Mouse (Mus musculus) kidney, postnatal 14 days (tissue): ENCODE data around the gene Pla2g12b.
"Not testable (repeated sequence)": the region's sequence is repeated elsewhere in the genome, so short reads cannot be mapped to it uniquely, and the experiment has no call there.

Source experiments
- DNase-seq: peaks from one replicate; pipeline ENCODE4 v3.0.0; 2022; ENCODE audit warnings: mixed read lengths

Gene Pla2g12b

GRCm38 (mm10) chr10:59402899-59403792 is at the start of gene Pla2g12b:
Pla2g12b (plus strand) TSS chr10:59403660.
- DNase-seq = no peak

GRCm38 (mm10) chr10:59354120-59354519 is 49.3 kb upstream of the Pla2g12b start:
- no peak for DNase-seq

- no peak for DNase-seq
Measured at GRCm38 (mm10) chr10:59355020-59355419, 48.4 kb upstream of the Pla2g12b start.

GRCm38 (mm10) chr10:59358744-59359143 is 44.7 kb upstream of the Pla2g12b start:
- no peak for DNase-seq

DNA sequence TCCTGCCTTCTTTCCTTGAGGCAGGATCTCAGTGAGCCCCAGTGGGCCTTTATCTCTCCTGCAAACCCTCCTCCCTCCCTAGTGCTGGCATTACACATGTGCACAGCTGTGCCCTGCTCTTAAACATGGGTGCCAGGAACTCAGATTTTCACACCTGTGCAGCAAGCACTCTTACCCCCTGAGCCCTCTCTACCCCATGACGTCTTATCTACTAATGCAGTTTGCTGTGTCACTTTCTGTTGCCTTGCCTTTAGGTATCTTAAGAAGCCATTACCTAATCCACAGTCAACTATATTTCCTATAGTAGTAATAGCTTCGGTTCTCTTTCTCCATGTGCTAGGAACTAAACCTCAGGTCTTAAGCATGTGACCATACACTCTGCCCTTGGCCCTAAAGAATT is 40.3 kb upstream of the Pla2g12b start:
- no peak for DNase-seq

GRCm38 (mm10) chr10:59364551-59364950 is 38.9 kb upstream of the Pla2g12b start:
- DNase-seq = no peak

GRCm38 (mm10) chr10:59365804-59366589 is 37.5 kb upstream of the Pla2g12b start:
- no peak for DNase-seq

DNA sequence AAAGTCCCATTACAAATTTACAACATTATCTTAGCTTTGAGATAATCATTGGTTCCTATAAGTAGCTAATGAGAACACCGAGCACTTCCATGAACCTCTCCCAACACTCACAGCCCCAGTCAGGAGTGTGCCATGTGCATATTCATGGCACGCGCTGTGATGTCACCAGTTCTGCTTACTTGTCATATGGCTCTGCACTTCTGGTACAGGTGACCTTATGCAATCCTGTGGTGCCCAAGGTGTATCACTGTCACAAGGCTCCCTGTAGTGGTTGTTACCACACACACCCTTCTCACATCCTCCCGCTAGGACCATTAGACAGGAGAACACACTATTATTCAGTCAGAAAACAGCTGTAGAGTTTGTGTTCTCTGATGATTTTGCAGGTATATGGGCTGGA is 36.7 kb upstream of the Pla2g12b start:
- DNase-seq = no peak

DNA sequence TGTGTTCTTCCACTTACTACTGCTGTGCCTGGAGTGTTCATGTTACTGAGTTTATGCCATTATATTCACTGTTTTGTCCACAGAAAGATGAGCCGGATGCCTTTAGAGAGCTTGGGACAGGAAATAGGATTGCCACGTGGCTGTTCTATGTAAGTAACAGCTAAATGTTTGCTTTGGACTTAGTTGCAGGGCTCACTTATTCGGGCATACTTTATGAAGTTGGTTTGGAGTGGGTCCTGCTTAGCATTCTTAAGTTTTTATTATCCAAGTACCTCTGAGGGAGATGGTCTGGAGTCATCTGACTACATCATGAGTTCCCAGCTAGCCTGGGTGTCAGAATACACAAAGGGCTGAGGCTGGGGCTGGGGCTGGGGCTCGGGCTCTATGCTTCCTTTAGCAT is 36.3 kb upstream of the Pla2g12b start:
- no peak for DNase-seq

DNA sequence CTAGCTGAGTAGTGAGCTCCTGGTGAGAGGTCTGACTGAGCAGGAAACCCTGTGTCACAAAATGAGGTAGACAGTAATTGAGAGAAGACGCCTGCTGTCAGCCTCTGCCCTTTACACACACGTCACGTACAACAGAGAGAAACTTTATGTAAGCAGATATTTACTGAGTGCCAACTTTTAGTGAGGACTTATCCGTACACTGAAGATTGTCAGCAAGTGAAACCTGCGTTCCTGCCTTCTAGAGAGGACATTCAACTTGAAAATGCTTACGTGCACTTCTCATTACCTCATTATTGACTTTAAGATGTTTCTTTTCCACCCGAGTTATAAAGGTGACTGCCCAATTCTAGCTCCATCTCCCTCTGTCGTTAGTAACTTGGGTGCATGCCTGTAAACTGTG is 34.7 kb upstream of the Pla2g12b start:
- DNase-seq = no peak

DNA sequence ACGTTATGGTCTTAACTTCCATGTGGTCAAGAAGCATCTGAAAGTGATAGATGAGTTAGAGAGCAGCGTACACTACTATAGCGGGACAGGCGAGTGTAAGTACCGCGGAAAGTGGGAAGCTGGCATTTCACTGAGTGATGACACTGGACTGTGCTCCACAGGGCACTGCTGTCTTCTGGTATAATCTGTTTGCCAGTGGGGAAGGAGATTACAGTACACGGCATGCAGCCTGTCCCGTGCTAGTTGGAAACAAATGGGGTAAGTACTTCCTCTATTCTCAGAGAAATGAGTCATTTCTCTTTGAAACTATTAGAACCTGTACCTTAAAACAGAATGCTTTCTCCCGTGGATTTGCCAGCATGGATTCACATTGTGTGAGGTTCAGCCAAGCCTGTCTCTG is 34.0 kb upstream of the Pla2g12b start:
- DNase-seq = no peak

DNA sequence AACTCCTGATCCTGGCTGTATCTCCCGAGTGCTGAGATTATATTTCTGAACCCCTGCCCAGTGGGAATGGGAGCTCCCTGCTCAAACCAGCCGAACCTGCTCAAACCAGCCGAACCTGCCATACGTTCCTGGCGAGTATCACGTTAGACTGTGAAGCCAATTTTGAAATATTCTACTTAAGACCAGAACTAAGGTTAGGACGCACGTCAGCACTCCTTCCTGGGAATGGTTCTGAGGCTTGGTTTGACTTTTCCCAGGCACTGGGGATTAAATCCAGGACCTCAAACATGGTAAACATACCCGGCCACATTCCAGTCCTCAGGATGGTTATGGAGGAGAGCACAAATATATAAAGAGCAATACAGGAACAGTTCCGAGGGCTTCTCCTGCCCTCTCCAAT is 25.6 kb upstream of the Pla2g12b start:
- no peak for DNase-seq

GRCm38 (mm10) chr10:59378728-59379127 is 24.7 kb upstream of the Pla2g12b start:
- no peak for DNase-seq

- no peak for DNase-seq
Measured at GRCm38 (mm10) chr10:59379927-59380326, 23.5 kb upstream of the Pla2g12b start.

- no peak for DNase-seq
Measured at GRCm38 (mm10) chr10:59380411-59380821, 23.0 kb upstream of the Pla2g12b start.

GRCm38 (mm10) chr10:59381563-59381962 is 21.9 kb upstream of the Pla2g12b start:
- DNase-seq = not testable (repeated sequence)

DNA sequence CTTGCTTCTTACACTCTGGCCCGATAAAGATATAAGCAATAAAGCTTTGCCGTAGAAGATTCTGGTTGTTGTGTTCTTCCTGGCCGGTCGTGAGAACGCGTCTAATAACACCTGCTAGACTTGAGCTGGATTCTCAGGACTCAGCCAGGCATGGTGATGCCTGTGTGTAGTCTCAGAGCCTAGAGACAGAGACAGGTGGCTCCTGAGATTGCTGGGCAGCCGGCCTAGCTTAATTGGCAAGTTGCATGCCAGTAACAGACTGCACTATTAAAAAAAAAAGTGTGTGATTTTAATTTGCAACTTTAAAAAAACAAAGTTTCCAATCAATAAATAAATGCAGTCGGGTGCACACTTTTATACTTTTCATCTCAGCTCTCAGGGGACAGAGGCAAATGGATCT is 16.5 kb upstream of the Pla2g12b start:
- no peak for DNase-seq

DNA sequence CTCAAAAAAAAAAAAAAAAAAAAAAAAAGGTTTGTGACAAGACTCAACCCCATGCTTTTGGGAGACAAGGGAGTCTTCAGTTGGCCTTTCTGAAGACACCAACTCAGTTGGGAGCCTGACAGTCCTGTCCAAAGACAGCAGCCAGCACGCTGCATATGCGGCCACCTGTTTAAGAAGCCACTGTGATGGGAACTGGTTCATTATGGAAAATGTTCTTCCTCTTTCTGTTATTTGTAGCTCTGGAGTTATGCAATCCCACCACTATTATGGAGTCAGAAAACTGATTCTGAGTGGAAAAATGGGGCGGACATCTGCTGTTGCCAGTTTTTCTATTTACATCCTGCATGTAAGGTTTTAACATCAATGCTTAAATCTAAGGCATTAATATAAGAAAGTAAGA is 13.8 kb upstream of the Pla2g12b start:
- DNase-seq = no peak

DNA sequence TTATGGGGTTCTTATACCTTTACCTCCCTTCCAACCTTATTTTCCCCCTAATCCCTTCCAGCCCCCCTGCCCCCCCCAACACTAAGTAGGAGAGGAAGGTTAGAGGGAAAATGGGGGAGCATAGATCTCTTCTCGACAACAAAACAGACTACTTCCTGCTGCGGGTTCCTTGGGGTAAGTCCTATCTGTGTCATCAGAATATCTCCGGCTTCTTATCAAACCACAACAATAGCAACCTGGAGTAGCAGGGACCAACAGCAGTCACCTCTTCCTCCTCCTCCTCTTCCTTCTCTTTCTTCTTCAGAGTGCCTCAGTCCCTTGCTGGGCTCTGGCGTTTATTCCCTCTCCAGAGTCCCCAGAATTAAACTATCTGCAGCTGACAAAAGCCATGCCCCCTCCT is 11.6 kb upstream of the Pla2g12b start:
- no peak for DNase-seq

GRCm38 (mm10) chr10:59395461-59395860 is 8.0 kb upstream of the Pla2g12b start, which contains the start of gene Gm10273:
Gm10273 (plus strand) TSS chr10:59395632.
- DNase-seq = not testable (repeated sequence)

DNA sequence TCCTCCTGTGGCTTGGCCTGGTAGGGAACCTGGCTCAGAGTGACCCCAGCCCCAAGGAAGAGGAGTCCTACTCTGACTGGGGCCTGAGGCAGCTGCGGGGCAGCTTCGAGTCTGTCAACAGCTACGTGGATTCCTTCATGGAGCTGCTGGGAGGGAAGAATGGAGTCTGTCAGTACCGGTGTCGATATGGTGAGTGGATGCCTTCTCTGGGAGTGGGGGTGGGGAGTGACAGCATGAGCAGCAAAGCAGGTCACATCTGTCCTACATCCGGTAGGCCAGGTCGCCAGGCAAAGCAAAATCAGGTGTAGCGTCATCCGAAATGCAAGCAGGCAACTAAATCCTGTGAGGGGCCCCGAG is 311 bp downstream of the Pla2g12b start:
- DNase-seq = no peak

- no peak for DNase-seq
Measured at GRCm38 (mm10) chr10:59408499-59408898, 5.0 kb downstream of the Pla2g12b start.

- DNase-seq = no peak
Measured at GRCm38 (mm10) chr10:59410264-59410663, 6.8 kb downstream of the Pla2g12b start.

- DNase-seq = no peak
Measured at GRCm38 (mm10) chr10:59413711-59414110, 10.3 kb downstream of the Pla2g12b start.
